In the genomic region with DNA sequence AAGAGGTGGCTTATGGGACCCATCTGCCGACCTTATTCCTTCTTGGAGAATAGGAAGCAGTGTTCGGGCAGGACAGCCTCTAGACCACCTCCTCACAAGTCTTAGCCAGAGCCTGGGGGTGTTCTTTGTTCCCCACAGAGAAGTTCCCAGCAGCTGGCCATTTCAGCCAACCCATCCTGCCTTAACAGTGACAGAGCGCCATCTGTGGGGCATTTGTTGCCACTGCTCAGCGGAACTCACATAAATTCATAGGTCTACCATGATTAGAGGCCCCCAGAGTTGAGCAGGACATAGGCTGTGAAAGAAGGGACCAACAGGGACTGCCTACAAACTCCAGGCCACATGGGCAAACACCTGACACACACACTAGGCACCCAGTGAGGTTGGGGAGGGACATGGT, we compare ENCODE assay signal across 11 mouse cellular contexts. TPM values are rescaled to one million over a fixed set of nuclear protein-coding genes. Genes with fewer than 3 reads are reported as not detected.
DNase-seq lines count a peak whose midpoint lies in the region; ATAC-seq and TF ChIP-seq lines count a peak whose summit lies in the region.
"Had no signal": no experiment of that assay in that cellular context is flagged by ENCODE, and none has a peak within 500 bp of the region (broad histone marks: within the 10 kb centered on the region; RNA-seq: fewer than 3 reads in every experiment).

No protein-coding gene starts in this region.

- peaks cover 6% of the 10 kb centered on the region; the same call in 1 of the 2 replicates for H3K4me1 ChIP-seq in cerebellum, adult 2 months (ENCODE audit: control insufficient read depth, insufficient read depth, low read length)
- no peaks in the 10 kb centered on the region for H3K4me1 ChIP-seq in kidney, embryonic 16.5 days (ENCODE audit: insufficient read depth, low read length)
- H3K4me1 ChIP-seq in midbrain, embryonic 15.5 days: peaks cover 2% of the 10 kb centered on the region; the same call in 1 of the 2 replicates
- H3K4me1 ChIP-seq: embryonic facial prominence, embryonic 13.5 days; midbrain, embryonic 12.5 days had no signal

- peak; percentile 40; the same call in 1 of the 2 replicates for TF ChIP-seq CTCF in cerebellum, adult 2 months (IDR thresholded peaks at IDR 0.05; ENCODE audit: borderline replicate concordance, insufficient read depth, low read depth, low read length)

- H3K27ac ChIP-seq in cerebellum, adult 2 months (ENCODE audit: insufficient read depth, low read length): no peak overlapping the region
- H3K27ac ChIP-seq in kidney, embryonic 16.5 days (ENCODE audit: low read length): no peak overlapping the region
- H3K27ac ChIP-seq in midbrain, embryonic 15.5 days: no peak overlapping the region
- H3K27ac ChIP-seq: embryonic facial prominence, embryonic 13.5 days; hindbrain, embryonic 14.5 days; midbrain, embryonic 12.5 days had no signal

- no peak overlapping the region for H3K4me2 ChIP-seq in kidney, embryonic 16.5 days (replicated peaks; ENCODE audit: low read depth, low read length)
- no peak overlapping the region for H3K4me2 ChIP-seq in midbrain, embryonic 15.5 days
- H3K4me2 ChIP-seq: embryonic facial prominence, embryonic 13.5 days; hindbrain, embryonic 14.5 days; midbrain, embryonic 12.5 days had no signal

- no peak for ATAC-seq in cerebellum, adult (ENCODE audit: insufficient number of reproducible peaks, low FRiP score, low TSS enrichment)
- ATAC-seq in kidney, embryonic 16.5 days (ENCODE audit: low FRiP score, low TSS enrichment): no peak
- ATAC-seq in common myeloid progenitor, adult 5-6 weeks (replicated peaks; ENCODE audit: low read depth, poor library complexity, severe bottlenecking): peak; percentile 43; the same call in 1 of the 2 replicates
- ATAC-seq in midbrain, embryonic 15.5 days (replicated peaks): no peak

- H3K36me3 ChIP-seq in kidney, embryonic 16.5 days (ENCODE audit: insufficient read depth, low read length): no peaks in the 10 kb centered on the region
- H3K36me3 ChIP-seq in midbrain, embryonic 15.5 days (replicated peaks): no peaks in the 10 kb centered on the region
- H3K36me3 ChIP-seq: embryonic facial prominence, embryonic 13.5 days; midbrain, embryonic 12.5 days had no signal

- peak in 1 of 2 experiments; percentile 15 for DNase-seq in cerebellum, adult 2 months
- peak; percentile 43 to 45 for DNase-seq in kidney, postnatal 4 days
- peak; percentile 56 for DNase-seq in A20 (ENCODE audit: low read depth, low spot score)
- no peak for DNase-seq in ovary, adult 18-20 months (ENCODE audit: low spot score)

- no peaks in the 10 kb centered on the region for H3K9me3 ChIP-seq in kidney, embryonic 16.5 days (ENCODE audit: low read length)
- no peaks in the 10 kb centered on the region for H3K9me3 ChIP-seq in midbrain, embryonic 15.5 days
- H3K9me3 ChIP-seq: embryonic facial prominence, embryonic 13.5 days; midbrain, embryonic 12.5 days had no signal

- TF ChIP-seq POLR2A in cerebellum, adult 2 months (IDR thresholded peaks at IDR 0.05; ENCODE audit: borderline replicate concordance, insufficient read depth, low read length): no peak

- H3K27me3 ChIP-seq in cerebellum, adult 2 months (ENCODE audit: control insufficient read depth, insufficient read depth, low read length): no peaks in the 10 kb centered on the region
- no peaks in the 10 kb centered on the region; the same call in 1 of the 2 replicates for H3K27me3 ChIP-seq in kidney, embryonic 16.5 days (ENCODE audit: insufficient read depth, low read length)
- H3K27me3 ChIP-seq in midbrain, embryonic 15.5 days (replicated peaks): peaks cover 7% of the 10 kb centered on the region; the same call in 1 of the 2 replicates
- H3K27me3 ChIP-seq: embryonic facial prominence, embryonic 13.5 days had no signal

- 57% methylated on average over 4 of the region's 4 CpGs for WGBS in cerebellum, adult 2 months
- WGBS in kidney, embryonic 16.5 days: 54% methylated on average over 4 of the region's 4 CpGs
- 48% methylated on average over 4 of the region's 4 CpGs for WGBS in midbrain, embryonic 15.5 days

- no peak overlapping the region for H3K4me3 ChIP-seq in cerebellum, adult 2 months (replicated peaks; ENCODE audit: insufficient read depth, low read depth, low read length)
- no peak overlapping the region for H3K4me3 ChIP-seq in kidney, embryonic 16.5 days (ENCODE audit: low read length)
- no peak overlapping the region for H3K4me3 ChIP-seq in midbrain, embryonic 15.5 days
- H3K4me3 ChIP-seq: embryonic facial prominence, embryonic 13.5 days; midbrain, embryonic 12.5 days had no signal

- H3K9ac ChIP-seq in kidney, embryonic 16.5 days (replicated peaks; ENCODE audit: low read length): no peak overlapping the region
- no peak overlapping the region for H3K9ac ChIP-seq in midbrain, embryonic 15.5 days
- H3K9ac ChIP-seq: embryonic facial prominence, embryonic 13.5 days; hindbrain, embryonic 14.5 days; midbrain, embryonic 12.5 days had no signal

RNA-seq across cellular contexts. Expression of a gene that starts 22.4 kb away (rescaled TPM):
- polyA plus RNA-seq in cerebellum, adult 2 months (2012; rRNA removed): 127 and 156 TPM in 2 replicates
- polyA plus RNA-seq in kidney, embryonic 16.5 days (2015; fragmentation: Nextera tagmentation; extraction: Ambion mirVana): 15.0 and 15.5 TPM in 2 replicates
- not detected in 2 replicates for total RNA-seq in common myeloid progenitor, adult 5-6 weeks (2017)
- 186 and 190 TPM in 2 replicates for polyA plus RNA-seq in midbrain, embryonic 15.5 days (2015; fragmentation: Nextera tagmentation; extraction: Ambion mirVana)
